Mouse (Mus musculus) spleen, postnatal 36 days (tissue): Measurements from ENCODE around the gene Trir.

ENCODE experiments used
- DNase-seq, 2 experiments: peaks; one replicate each; pipeline ENCODE4 v3.0.0; 2022; ENCODE audit warnings: low spot score in 2 of 2, mixed read lengths in 1 of 2

Trir gene

DNA sequence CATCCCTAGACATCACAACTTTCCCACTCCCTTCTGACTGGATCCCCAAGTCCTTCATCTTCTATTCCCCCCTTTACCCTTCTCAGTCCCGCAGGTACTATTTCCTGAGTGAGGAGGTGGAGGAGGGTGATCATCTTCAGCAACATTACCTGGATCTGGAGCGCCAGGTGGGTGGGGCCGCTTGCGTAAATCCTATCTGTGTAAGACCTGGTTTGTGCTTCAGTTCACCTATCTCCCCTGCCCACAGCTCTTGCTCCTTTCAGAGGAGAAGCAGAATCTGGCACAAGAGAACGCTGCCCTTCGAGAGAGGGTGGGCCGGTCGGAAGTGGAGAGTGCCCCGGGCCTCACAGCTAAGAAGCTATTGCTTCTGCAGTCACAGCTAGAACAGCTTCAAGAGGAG lies 32.2 kb upstream of the Trir start:
- DNase-seq: no peak

DNA sequence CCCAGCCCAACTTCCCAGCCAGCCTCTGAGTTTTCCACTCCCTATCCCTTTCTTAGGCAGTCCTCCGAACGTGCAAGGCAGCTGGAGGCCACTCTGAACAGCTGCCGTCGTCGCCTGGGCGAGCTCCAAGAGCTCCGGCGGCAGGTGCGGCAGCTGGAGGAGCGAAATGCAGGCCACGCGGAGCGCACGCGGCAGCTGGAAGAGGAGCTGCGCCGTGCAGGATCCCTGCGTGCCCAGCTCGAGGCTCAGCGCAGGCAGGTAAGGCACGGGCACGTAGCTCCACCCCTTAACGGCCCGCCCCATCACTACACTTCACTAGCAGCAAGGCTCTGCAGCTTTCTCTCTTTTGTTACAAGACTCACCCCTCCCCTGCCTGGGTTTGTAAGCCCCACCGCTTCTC lies 30.9 kb upstream of the Trir start:
- DNase-seq: no peak

DNA sequence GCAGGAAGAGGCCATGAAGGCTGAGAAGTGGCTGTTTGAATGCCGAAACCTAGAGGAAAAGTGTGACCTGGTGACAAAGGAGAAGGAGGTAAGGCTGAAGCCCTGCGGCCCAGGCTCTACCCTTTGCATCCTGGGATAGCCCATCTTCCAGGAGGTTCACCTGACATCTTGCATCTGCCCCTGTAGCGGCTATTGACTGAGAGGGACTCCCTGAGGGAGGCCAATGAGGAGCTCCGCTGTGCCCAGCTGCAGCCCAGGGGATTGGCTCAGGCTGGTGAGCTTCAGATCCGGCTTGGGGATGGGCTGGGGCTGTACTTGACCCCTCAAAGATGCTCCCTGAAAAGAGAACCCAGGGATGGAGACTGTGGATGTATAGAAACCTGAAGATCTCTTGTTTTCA lies 29.6 kb upstream of the Trir start:
- DNase-seq: no peak

DNA sequence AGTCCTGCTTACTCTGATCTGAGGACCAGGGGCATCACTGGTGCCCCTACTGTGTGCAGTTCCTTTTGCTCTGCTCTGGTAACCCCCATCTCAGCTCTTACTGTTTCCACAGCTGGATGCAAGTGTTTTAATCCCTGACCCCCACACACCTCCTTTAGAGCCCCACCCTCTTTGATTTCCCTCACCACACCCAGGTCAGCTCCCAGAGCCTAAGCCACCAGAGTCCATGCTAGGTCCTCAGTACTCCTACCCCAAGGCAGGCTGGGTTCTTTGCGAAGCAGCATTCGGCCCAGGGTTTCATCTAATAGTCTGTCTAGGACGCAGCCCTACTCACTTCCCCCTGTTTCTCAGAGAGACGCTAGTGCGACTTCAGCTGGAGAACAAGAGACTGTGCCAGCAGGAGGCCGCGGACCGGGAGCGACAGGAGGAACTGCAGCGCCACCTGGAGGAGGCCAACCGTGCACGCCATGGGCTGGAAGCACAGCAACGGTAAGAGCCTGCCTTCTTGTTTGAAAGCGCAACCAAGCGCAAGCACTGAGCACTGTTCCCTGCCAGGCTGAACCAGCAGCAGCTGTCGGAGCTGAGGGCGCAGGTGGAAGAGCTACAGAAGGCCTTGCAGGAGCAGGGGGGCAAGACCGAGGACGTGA lies 28.9 kb upstream of the Trir start:
- peak; percentile 88 to 89 for DNase-seq

DNA sequence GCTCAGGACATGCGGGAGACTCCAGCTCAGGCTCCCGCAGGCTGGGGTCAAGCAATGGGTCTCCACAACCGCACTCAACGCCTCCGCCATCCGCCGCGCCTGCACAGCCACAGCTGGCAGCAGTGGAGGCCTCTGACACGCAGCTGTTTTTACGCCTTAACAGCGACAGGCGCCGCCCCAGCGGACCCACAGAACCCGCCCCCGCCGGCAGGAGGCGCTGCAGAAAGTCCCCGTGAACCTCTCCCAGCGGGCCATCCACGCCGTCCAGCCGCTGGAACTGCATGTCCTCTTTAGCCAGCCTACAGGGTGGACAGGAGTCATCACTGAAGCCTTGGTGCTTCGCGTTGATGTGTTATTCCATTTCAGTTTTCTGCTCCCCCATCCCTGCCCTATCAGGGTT lies 18.9 kb upstream of the Trir start:
- DNase-seq: no peak

DNA sequence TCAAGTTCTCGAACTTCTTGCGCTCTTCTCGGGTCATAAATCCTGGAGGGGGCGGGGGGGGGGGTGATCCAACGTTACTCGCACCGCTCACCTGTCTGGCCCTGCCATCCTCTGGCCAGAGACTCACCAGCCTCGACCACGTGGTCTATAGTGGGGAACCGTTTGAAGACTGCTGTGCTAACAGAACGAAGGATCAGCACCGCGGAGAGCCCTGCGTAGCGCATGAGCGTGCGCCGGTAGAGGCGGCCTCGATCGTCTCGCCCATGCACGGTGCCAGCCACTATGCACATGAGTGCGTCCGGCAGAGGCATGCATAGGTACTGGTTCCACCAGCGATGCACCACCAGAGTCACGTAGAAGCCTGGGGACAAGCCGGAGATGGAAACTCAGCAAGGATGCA lies 15.4 kb upstream of the Trir start:
- DNase-seq: no peak

DNA sequence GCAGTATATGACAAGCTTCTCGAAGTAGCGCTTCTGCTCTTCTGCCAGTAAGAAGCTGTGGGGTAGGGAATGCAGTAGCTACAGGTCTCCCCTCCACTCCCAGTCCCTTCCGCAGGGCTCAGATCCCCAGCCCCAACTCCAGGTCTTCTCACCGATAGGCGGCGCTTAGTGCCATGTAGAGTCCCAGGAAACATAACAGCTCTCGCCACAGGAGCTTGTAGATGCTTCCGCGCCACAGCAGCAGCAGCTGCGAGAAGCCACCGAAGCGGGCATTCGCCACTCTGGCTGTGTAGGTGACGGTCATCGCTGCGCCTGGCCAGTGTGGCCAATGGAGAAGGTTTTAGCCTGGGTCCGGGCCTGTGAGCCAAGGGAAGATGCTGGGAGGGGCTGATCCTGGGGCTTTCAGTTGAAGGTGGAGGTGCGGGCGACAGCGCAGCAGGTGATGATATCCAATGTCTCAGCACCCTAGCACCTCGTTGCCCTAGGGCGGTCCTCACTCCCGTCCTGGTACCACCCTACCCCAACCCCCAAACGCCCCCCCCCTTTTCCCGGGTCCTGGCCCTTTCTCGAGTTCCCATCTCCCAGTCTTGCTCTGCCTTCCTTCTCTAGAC lies 13.3 kb upstream of the Trir start:
- peak; percentile 70 to 71 for DNase-seq

DNA sequence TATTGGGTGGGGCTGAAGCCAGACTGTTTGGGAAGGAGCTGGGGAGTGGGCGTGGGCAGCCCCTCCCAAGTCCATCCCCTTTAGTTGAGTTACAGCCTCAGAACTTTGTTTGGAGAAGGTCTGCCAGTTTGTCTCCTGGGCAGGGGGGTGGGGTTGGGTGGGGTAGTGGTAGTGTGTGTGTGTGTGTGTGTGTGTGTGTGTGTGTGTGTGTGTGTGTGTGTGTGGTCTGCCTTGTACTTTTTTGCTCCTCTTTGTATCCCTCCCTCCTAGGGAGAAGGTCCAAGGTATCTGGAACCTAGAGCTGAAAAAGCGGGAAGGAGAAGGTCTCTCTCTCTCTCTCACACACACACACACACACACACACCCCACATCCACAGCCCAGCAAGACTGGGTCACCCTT lies 12.2 kb upstream of the Trir start, which contains the start of gene Best2:
Best2 (minus strand) TSS at position 101 of the 400 bp plus-strand sequence.
- DNase-seq: no peak

DNA sequence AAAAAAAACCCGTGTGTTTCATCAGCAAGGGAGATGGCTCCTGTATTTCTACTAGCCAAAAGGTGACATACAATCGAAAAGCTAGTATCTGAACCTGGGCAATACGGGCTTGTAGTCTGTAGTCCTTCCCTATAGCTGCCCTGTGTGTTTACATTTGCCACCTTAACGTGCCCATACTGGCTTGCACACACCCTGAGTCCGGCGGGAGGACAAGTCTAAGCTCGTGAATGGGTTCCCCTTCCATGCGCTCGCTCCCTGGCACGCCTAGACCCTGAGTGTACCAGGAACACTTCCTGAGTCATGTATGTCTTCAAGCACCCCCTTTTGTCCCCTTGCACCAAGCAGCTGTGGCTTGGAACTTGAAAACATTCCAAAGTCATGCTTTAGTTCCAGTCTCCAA lies 9.9 kb upstream of the Trir start:
- no peak for DNase-seq

DNA sequence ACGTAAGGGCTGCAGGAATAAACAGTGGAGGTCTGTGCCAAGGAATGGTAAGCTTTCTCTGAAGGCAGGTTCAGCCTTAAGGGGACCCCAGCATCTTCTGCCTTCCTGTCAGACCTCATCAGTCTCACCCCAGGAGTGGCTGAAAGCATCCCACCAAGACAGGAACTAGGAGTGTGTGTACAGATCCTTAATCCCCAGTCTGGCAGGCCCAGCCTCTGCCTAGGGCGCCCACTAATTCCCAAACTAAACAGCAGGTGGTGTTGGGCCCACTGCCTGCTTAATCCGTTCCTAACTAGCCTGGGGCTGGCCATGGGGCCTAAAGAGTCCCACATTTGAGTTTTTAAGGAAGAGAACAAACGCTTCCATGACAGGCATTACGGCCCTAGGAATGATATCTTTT lies 9.4 kb upstream of the Trir start:
- DNase-seq: no peak

DNA sequence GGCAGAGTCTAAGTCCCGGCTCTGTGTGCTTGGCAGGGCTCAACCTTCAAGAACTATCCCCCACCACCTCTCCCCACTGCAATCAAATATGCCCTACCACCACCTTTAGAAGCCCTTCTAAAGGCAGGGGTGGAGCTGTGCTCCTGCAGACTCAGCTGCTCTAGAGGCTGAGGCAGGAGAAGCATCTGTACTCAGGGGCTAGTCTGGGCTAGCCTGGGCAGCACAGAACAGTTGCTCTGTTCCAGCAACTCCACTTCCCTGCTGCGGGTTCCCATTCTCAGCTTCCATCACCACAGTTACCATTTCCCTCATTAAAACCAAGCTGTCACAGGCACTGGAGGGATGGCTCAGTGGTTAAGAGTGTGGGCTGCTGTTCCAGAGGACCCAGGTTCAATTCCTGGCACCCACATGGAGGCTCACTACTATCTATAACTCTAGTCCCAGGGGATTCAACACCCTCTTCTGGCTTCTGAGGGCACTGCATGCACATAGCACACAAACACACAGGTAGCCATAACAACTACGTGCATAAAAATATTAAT lies 5.0 kb upstream of the Trir start:
- DNase-seq: no peak

DNA sequence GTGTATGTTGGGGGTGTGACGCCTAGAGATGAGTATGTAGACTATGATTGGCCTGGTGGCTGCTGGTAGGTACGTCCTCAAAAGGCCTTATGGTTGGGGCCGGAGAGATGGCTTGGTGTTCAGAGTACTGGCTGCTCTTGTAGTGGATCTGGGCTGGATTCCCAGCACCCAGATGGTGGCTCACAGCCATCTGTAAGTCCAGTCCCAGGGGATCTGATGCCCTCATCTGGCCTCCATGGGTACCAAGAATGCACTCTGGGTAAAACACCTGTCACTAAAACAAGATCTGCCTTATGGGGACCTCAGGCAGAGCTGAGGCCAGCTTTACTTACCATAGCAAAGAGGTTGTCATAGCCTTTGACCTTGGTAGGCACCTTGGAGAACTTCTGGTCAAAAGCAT lies 2.8 kb upstream of the Trir start:
- no peak for DNase-seq

DNA sequence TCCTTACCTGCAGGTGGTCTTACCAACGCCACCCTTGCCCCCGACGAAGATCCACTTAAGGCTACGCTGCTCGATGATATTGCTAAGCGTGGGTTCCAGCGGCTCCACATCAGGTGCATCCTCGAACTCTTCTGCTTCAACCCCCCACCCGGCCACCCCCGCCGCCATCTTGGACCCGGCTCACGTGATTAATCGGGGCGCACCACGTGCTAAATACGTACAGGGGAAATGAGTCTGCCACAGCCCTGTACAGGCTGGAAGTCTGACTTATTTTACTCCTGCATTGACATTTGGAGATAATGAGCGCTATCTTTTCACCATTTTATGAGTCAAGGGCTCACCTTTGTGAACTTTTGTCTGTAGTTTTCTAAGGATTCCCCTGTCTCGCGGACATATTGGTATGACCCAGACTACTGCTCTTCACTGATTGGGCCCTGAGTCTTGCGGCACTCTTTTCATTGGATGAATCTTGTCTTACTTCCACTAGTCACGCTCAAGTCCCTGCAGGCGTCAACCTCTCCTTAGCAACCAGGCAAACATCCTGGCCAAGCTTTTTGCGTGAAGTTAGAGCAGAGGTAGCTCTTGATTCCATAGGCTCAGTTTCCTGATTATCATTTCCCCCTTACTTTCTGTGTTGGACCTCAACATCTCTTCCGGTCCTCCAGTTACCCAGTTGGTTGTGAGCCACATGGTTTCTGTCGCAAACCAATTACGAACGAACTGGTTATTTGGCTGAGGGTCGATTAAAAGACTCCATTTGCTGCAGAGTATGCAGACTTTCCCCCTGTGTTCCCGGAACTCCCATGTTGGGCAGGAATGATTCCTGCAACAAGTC lies 1.3 kb upstream of the Trir start, which contains the start of gene Asna1:
Asna1 (minus strand) TSS at position 184 of the 835 bp plus-strand sequence.
- peak; percentile 84 to 89 for DNase-seq

DNA sequence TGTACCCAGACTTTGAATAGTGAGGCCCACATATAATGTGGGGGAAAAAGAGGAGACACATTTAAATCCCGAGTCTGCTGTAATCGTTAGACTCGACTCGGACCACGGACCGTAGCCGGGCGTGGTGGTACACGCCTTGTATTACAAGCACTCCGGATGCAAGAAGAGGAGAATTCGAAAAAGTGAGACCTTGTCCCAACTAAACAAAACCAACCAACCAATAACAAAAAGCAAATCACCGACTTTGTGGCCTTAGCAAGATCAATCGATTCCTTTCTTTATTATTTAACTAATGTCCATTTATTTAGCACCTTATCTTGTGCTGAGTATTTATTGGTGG lies 863 bp downstream of the Trir start:
- DNase-seq: peak in 1 of 2 experiments; percentile 48

DNA sequence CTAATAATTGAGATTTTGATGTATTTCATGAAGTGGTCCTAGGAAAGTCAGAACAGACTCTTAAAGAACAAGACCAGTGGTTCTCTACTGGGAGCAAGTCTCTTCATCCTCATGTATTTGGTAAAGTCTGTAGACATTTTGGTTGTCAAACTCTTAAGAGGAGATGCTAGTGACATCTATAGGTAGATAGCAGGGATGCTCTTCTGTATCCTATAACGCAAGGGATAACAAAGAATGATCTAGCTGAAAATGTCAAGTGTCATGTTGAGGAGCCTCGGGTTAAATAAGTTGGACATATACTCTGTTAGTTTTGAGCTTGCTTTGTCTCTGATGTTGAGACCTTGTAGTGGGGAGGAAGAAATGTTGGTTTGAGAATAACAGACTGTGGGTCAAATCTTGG lies 1.3 kb downstream of the Trir start:
- DNase-seq: no peak

DNA sequence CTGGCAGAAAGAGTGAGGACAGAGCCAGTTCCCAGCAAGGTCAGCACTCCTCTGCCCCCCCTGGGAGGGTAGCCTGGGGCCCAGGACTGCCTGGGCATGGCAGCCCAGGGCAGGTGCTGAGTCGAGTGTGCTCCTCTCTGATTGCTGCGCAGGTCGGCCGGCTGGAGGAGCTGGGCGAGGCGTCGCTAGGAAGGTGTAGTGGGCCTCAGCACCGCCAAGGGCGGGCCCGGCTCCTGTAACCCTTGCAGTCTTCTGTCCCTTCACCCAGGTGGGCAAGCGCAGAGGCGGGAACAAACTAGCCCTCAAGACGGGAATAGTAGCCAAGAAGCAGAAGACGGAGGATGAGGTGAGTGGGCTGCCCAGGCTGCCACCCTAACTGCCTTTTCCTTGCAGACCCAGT lies 2.6 kb downstream of the Trir start:
- DNase-seq: no peak

DNA sequence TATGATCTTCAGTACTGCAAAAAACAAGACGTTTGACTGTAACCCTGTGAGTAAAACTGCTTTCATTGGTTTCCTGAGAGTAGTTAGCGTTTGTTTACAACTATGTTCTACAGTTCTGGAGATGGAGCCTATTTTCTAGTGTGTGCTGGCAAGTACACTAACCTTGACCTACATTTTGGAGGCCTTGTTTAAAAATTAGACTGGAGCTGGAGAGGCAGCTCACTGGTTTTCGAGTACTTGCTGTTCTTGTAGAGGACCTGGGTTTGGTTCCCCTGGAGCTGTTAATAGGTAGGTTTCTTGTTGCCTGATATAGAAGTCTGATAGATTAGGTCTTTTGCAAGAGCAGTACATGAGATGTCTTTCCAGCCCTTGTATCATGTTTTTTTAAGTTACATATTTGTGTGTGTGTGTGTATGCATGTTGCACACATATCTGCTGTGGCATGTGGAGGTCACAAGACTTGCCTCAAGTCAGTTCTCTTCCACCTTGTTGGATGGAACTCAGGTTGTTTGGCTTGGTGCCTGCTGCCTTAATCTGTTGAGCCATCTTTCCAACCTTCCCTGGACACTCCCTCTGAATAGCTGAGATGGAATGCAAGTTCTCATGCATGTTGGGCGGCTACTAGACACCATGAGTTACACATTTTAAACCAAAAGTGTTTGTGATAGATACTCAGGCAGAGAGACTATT lies 6.1 kb downstream of the Trir start:
- no peak for DNase-seq

DNA sequence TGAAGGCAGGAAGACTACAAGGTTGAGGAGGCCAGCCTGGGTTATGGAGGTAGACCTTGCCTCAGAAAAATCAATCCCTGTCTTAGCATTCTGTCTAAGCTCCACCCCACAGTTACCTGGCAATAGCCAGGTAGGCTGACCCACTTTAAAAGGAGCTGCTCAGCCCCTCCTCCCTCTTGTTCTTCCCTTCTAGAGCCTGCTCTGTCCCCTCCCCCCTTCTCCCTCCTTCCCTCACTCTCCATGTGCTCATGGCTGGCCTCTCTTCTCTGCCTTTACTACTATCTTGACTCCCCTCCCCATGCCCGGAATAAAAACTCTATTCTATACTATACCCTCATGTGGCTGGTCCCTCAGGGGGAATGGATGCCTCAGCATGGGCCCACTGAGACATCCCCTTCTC lies 7.2 kb downstream of the Trir start:
- DNase-seq: no peak

DNA sequence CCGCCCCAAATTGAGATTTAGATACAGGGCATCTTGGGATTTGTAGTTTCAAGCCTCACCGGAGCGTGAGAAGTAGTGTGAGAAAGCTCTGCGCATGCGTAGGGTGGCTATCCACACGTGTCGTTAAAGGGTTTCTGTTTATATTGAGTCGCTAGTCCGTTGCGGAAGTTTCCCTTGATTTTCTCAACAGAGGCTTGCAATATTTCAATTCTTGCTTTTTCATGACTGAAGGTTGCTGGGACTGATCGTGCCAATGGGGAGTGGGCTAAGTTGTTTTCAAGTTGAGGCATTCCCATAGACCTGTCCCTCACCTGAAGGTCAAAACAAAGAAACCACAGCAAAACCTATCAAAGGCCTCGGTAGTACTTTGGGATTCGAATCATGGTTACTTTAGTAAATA lies 8.1 kb downstream of the Trir start:
- peak; percentile 82 to 89 for DNase-seq

DNA sequence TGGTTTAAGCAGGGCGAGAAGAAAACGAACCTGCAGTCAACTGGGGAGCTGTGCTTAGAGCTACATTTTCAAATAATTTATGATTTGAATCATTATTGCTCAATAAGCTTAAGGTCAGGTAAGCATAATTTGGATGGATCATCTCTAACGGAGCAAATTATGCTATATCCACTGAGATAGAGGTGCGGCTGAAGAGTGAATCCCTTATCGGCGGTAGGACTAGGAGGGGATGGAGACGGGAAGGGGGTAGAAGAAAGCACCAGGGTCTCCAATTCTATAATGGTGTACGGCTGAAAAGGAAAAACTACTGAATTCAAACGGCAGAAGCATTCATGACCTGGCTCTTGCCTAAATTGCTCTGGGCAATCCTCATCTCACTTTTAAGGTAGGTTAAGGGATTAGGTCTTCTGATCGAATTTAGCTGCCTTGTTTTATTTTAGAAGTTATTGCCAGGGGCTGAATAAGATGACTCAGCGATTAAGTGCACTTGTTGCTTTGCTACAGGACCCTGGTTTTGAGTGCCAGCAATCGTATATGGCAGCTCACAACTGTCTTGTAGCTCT lies 8.6 kb downstream of the Trir start:
- no peak for DNase-seq

DNA sequence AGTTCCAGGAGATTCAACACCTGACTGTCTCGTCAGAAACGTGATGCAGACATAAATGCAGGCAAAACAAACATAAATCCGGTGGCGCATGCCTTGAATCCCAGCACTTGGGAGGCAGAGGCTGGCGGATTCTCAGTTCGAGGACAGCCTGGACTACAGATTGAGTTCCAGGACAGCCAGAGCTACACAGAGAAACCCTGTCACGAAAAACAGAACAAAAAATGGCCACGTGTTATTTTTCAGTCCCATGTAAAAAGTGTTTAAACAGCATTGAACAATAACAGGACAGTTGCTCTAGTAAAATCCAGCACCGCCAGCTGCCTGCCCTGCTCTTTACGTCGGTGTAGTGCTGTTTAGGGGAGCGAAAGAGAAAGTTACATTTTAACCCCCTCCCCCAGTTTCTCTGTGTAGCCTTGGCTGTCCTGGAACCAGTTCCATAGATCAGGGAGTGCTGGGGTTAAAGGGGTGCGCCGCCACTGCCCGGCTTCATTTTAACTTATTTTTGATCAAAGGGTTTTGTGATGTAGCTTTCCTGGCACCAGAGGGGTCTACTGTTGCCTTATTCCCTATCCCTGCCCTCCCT lies 9.2 kb downstream of the Trir start:
- DNase-seq: peak in 1 of 2 experiments; percentile 31

DNA sequence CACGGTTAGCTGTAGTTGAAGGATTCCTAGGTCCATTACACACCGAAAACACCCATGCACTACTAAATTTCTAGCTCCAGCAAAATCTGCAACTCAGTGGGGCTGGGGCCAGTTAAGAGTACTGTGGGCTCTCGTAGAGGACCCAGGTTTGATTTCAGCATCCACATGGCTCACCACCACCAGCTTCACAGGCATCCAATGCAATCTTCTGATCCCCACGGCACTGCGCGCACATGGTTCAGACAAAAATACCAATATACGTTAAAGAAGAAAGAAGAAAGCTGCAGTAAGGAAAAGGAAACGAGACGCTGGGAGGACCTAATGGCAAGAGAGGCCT lies 9.7 kb downstream of the Trir start:
- DNase-seq: no peak
